Mouse (Mus musculus): Measurements from ENCODE around the gene Pde6b. TPM values are rescaled to one million over a fixed set of nuclear protein-coding genes. Genes with fewer than 3 reads are reported as not detected.
A peak's percentile ranks its signal among the peaks of the same experiment; 100 is the strongest.

Gene Pde6b
- polyA plus RNA-seq, 1 experiment: not detected

DNA sequence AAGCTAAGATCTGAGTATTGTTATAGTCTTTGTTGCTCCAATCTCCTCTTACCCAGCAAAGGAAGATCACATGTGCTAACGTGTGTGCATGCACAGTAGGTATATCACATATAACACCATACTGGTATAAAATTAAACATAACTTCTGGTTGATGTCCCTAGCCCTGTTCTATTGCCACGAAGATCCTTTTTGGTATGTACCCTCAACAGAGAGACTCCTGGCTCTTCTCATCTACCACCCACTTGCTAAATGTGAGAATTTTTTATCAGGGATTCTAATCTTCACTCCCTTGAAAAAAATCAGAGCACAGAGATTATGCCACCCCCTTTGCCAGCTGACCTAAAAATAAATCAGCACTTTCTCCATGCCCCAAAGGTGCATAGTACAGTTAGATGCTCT lies 18.8 kb downstream of the Pde6b start:
- Histone ChIP-seq H3K36me3 (ENCODE audit: control insufficient read depth, insufficient read depth, low read length, poor library complexity, severe bottlenecking) (no peaks in the 10 kb centered on the region), H3K4me1 (ENCODE audit: control insufficient read depth, insufficient read depth, low read length) (no peaks in the 10 kb centered on the region), H3K9me3 (replicated peaks; ENCODE audit: control insufficient read depth, insufficient read depth, low read length, poor library complexity, severe bottlenecking) (no peaks in the 10 kb centered on the region; the same call in 1 of the 2 replicates), H3K27ac (ENCODE audit: insufficient read depth, low read length) (no peak overlapping the region), H3K4me3 (ENCODE audit: low read depth, low read length) (no peak overlapping the region), H3K27me3 (ENCODE audit: control insufficient read depth, insufficient read depth, low read length, poor library complexity, severe bottlenecking) (no peaks in the 10 kb centered on the region), H3K9ac (ENCODE audit: low read depth, poor library complexity, severe bottlenecking) (no peak overlapping the region)
- TF ChIP-seq CTCF (IDR thresholded peaks at IDR 0.05; ENCODE audit: low read depth, low read length) (no peak), POLR2A (IDR thresholded peaks at IDR 0.05; ENCODE audit: insufficient read depth, low read length) (no peak), EP300 (IDR thresholded peaks at IDR 0.05; ENCODE audit: insufficient read depth, low read depth, low read length) (no peak)

GRCm38 (mm10) chr5:108414711-108415110 lies 26.5 kb downstream of the Pde6b start:
- H3K36me3 ChIP-seq (ENCODE audit: control insufficient read depth, insufficient read depth, low read length, poor library complexity, severe bottlenecking): no peaks in the 10 kb centered on the region
- no peak overlapping the region for H3K9ac ChIP-seq (ENCODE audit: low read depth, poor library complexity, severe bottlenecking)
- no peak overlapping the region for H3K4me3 ChIP-seq (ENCODE audit: low read depth, low read length)
- H3K27ac ChIP-seq (ENCODE audit: insufficient read depth, low read length): no peak overlapping the region
- no peaks in the 10 kb centered on the region for H3K4me1 ChIP-seq (ENCODE audit: control insufficient read depth, insufficient read depth, low read length)
- no peaks in the 10 kb centered on the region for H3K9me3 ChIP-seq (replicated peaks; ENCODE audit: control insufficient read depth, insufficient read depth, low read length, poor library complexity, severe bottlenecking)
- TF ChIP-seq CTCF (IDR thresholded peaks at IDR 0.05; ENCODE audit: low read depth, low read length): no peak
- TF ChIP-seq POLR2A (IDR thresholded peaks at IDR 0.05; ENCODE audit: insufficient read depth, low read length): no peak
- no peak for TF ChIP-seq EP300 (IDR thresholded peaks at IDR 0.05; ENCODE audit: insufficient read depth, low read depth, low read length)
- no peaks in the 10 kb centered on the region for H3K27me3 ChIP-seq (ENCODE audit: control insufficient read depth, insufficient read depth, low read length, poor library complexity, severe bottlenecking)

DNA sequence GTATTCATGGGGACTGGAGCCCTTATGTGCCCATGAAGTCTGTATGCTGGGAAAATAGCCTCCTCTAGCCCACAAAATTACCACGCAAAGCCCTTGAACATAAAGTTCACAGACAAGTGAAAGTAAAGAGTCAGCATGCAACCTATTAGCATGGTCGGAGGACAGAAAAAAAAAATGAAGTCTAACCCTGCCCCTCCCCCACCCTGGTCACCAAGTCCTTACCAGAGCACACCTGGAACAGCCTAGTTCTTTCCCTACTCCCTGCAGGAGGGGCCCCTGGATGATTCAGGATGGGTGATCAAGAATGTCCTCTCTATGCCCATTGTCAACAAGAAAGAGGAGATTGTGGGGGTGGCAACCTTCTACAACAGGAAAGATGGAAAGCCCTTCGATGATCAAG lies 34.5 kb downstream of the Pde6b start:
- H3K4me3 ChIP-seq (ENCODE audit: low read depth, low read length): no peak overlapping the region
- no peaks in the 10 kb centered on the region for H3K36me3 ChIP-seq (ENCODE audit: control insufficient read depth, insufficient read depth, low read length, poor library complexity, severe bottlenecking)
- no peaks in the 10 kb centered on the region for H3K9me3 ChIP-seq (replicated peaks; ENCODE audit: control insufficient read depth, insufficient read depth, low read length, poor library complexity, severe bottlenecking)
- no peak for TF ChIP-seq EP300 (IDR thresholded peaks at IDR 0.05; ENCODE audit: insufficient read depth, low read depth, low read length)
- TF ChIP-seq CTCF (IDR thresholded peaks at IDR 0.05; ENCODE audit: low read depth, low read length): no peak
- TF ChIP-seq POLR2A (IDR thresholded peaks at IDR 0.05; ENCODE audit: insufficient read depth, low read length): no peak
- no peak overlapping the region for H3K27ac ChIP-seq (ENCODE audit: insufficient read depth, low read length)
- H3K4me1 ChIP-seq (ENCODE audit: control insufficient read depth, insufficient read depth, low read length): no peaks in the 10 kb centered on the region
- H3K27me3 ChIP-seq (ENCODE audit: control insufficient read depth, insufficient read depth, low read length, poor library complexity, severe bottlenecking): no peaks in the 10 kb centered on the region
- H3K9ac ChIP-seq (ENCODE audit: low read depth, poor library complexity, severe bottlenecking): no peak overlapping the region

DNA sequence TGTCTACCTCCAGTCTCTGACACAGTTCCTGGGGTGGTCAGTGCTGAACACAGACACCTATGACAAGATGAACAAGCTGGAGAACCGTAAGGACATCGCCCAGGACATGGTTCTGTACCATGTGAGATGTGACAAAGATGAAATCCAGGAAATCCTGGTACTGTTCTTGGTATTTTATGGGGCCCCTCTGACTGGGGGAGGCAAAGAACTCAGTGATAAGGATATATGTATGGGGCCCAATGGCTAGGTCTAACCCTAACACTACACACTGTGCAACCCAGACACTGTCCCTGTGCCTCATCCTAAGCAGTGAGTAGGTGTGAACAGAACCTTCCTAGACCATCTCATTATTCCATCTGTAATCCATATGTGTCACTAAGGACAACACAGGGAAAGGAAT lies 35.2 kb downstream of the Pde6b start:
- no peak overlapping the region for H3K9ac ChIP-seq (ENCODE audit: low read depth, poor library complexity, severe bottlenecking)
- TF ChIP-seq EP300 (IDR thresholded peaks at IDR 0.05; ENCODE audit: insufficient read depth, low read depth, low read length) (no peak), POLR2A (IDR thresholded peaks at IDR 0.05; ENCODE audit: insufficient read depth, low read length) (no peak), CTCF (IDR thresholded peaks at IDR 0.05; ENCODE audit: low read depth, low read length) (no peak)
- no peaks in the 10 kb centered on the region for H3K36me3 ChIP-seq (ENCODE audit: control insufficient read depth, insufficient read depth, low read length, poor library complexity, severe bottlenecking)
- no peaks in the 10 kb centered on the region for H3K27me3 ChIP-seq (ENCODE audit: control insufficient read depth, insufficient read depth, low read length, poor library complexity, severe bottlenecking)
- H3K4me3 ChIP-seq (ENCODE audit: low read depth, low read length): no peak overlapping the region
- no peaks in the 10 kb centered on the region for H3K9me3 ChIP-seq (replicated peaks; ENCODE audit: control insufficient read depth, insufficient read depth, low read length, poor library complexity, severe bottlenecking)
- no peaks in the 10 kb centered on the region for H3K4me1 ChIP-seq (ENCODE audit: control insufficient read depth, insufficient read depth, low read length)
- no peak overlapping the region for H3K27ac ChIP-seq (ENCODE audit: insufficient read depth, low read length)

DNA sequence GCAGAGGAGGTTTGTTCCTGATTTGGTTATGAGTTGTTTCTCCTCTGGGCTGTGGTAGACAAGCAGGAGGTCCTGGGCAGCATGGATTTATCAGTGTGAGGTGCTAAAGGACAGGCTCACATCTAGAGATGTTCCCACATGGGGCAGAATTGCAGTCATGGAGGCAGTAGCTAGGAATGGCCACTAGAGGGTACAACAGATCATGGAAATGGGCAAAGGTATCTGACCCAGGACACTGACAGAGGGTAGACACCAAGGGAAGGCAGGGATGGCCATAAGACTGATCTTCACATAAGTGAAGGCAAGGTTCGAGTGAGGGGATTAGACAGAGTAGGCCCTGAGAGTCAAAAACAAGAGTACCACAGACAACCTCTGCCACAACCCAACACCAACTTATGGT lies 39.0 kb downstream of the Pde6b start:
- TF ChIP-seq POLR2A (IDR thresholded peaks at IDR 0.05; ENCODE audit: insufficient read depth, low read length): no peak
- TF ChIP-seq CTCF (IDR thresholded peaks at IDR 0.05; ENCODE audit: low read depth, low read length): peak; percentile 57
- no peak for TF ChIP-seq EP300 (IDR thresholded peaks at IDR 0.05; ENCODE audit: insufficient read depth, low read depth, low read length)
- Histone ChIP-seq H3K4me1 (ENCODE audit: control insufficient read depth, insufficient read depth, low read length) (no peaks in the 10 kb centered on the region), H3K36me3 (ENCODE audit: control insufficient read depth, insufficient read depth, low read length, poor library complexity, severe bottlenecking) (peaks cover 2% of the 10 kb centered on the region; the same call in 1 of the 2 replicates), H3K9ac (ENCODE audit: low read depth, poor library complexity, severe bottlenecking) (no peak overlapping the region), H3K27ac (ENCODE audit: insufficient read depth, low read length) (no peak overlapping the region), H3K9me3 (replicated peaks; ENCODE audit: control insufficient read depth, insufficient read depth, low read length, poor library complexity, severe bottlenecking) (no peaks in the 10 kb centered on the region), H3K4me3 (ENCODE audit: low read depth, low read length) (no peak overlapping the region), H3K27me3 (ENCODE audit: control insufficient read depth, insufficient read depth, low read length, poor library complexity, severe bottlenecking) (no peaks in the 10 kb centered on the region)

GRCm38 (mm10) chr5:108431196-108431595 lies 43.0 kb downstream of the Pde6b start:
- no peaks in the 10 kb centered on the region for H3K4me1 ChIP-seq (ENCODE audit: control insufficient read depth, insufficient read depth, low read length)
- H3K27ac ChIP-seq (ENCODE audit: insufficient read depth, low read length): no peak overlapping the region
- H3K36me3 ChIP-seq (ENCODE audit: control insufficient read depth, insufficient read depth, low read length, poor library complexity, severe bottlenecking): peaks cover 2% of the 10 kb centered on the region; the same call in 1 of the 2 replicates
- no peaks in the 10 kb centered on the region for H3K9me3 ChIP-seq (replicated peaks; ENCODE audit: control insufficient read depth, insufficient read depth, low read length, poor library complexity, severe bottlenecking)
- no peak overlapping the region for H3K9ac ChIP-seq (ENCODE audit: low read depth, poor library complexity, severe bottlenecking)
- no peak overlapping the region for H3K4me3 ChIP-seq (ENCODE audit: low read depth, low read length)
- no peak for TF ChIP-seq POLR2A (IDR thresholded peaks at IDR 0.05; ENCODE audit: insufficient read depth, low read length)
- TF ChIP-seq CTCF (IDR thresholded peaks at IDR 0.05; ENCODE audit: low read depth, low read length): no peak
- no peak for TF ChIP-seq EP300 (IDR thresholded peaks at IDR 0.05; ENCODE audit: insufficient read depth, low read depth, low read length)
- H3K27me3 ChIP-seq (ENCODE audit: control insufficient read depth, insufficient read depth, low read length, poor library complexity, severe bottlenecking): no peaks in the 10 kb centered on the region

All from ES-Bruce4 (cell line).